Mouse (Mus musculus): ENCODE measurements around the gene Cntnap2.

The Cntnap2 gene

GRCm38 (mm10) chr6:45059091-45059490, at the start of gene Cntnap2:
Gene Cntnap2 (plus strand): TSS chr6:45059357.
- no peak for DNase-seq

GRCm38 (mm10) chr6:45026011-45026682, 33.0 kb upstream of the Cntnap2 start:
- no peak for DNase-seq

GRCm38 (mm10) chr6:45039454-45039853, 19.7 kb upstream of the Cntnap2 start:
- no peak for DNase-seq

DNA sequence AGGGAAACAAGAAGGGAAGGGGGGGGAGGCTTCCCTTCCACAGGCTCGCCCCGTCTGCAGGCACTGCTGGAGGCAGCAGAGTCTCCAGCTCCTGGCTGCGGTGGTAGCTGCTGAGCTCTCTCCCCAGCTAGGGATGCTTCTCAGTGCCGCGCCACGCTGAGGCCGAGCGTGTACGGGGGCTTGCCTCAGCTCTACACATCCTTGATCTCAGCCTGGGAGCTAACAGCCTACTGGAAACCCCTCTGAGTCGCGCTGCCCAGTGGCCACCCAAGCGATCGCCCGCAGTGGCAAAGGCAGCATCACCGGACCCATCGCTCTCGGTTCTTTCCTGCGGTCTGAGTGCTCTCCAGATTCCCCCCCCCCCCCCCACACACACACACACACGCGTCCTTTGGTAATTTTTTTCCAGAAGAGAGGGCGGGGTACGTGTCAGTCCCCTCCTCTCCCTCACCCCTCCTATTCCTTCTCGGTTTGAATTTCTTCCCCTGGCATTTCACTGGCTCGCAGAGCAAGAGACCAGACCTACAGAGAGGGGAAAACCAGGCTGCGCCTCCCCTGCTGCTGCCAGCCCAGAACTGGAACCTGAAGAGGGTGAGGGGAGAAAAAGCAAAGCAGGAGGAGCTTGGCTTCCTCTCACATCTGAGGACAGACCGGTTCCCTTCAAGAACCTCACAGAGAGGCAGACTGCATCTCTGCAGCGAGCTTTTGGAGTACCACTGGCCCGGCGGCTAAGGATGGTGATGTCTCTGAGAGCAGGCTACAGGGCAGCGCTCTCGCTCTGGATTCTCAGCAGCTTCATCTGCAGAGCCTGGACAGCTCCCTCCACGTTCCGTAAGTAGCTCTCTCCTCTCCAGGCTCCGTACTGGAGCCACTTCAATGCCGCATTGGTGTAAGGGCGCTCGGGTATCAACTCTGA, 657 bp downstream of the Cntnap2 start:
- no peak for DNase-seq

DNA sequence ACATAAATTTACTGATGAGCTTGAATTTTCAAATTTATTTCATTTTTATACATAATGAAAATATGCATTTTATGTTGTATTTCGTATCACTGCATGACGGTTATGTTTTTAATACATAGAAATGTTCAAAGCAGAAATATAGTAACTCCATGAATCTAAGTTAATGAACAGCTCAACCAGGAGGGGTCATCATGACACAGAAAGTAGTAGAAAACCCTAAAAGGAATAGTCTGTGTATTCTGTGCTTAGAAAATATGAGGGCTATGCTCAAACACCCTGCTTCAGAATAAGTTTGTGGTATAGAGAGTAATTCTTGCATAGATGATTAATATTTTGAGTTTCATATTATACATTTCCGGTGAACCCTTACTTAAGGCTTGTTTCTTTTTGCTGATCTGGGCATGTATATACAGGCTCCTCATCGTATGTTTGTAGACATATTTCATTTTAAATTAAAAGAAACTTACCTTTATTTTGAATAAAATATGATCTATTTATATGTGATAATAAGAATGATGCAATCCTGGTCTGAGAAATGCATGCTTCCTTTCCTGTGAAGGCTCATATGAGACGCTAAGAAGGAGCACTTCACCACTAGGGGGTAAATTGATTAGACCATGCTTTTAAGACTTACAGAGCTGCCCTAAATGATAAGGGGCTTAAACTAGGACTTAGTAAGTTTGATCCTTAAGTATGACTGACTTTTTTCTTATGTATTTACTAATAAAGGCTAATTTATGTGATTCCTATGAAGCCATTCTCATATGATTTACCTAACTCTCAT, 3.2 kb downstream of the Cntnap2 start:
- no peak for DNase-seq

- no peak for DNase-seq
Observed at GRCm38 (mm10) chr6:45088304-45088703, 29.1 kb downstream of the Cntnap2 start.

- DNase-seq: no peak
Observed at GRCm38 (mm10) chr6:45113613-45114012, 54.5 kb downstream of the Cntnap2 start.

GRCm38 (mm10) chr6:45144882-45145281, 85.7 kb downstream of the Cntnap2 start:
- DNase-seq: no peak

GRCm38 (mm10) chr6:45205039-45205438, 145.9 kb downstream of the Cntnap2 start:
- no peak for DNase-seq

DNA sequence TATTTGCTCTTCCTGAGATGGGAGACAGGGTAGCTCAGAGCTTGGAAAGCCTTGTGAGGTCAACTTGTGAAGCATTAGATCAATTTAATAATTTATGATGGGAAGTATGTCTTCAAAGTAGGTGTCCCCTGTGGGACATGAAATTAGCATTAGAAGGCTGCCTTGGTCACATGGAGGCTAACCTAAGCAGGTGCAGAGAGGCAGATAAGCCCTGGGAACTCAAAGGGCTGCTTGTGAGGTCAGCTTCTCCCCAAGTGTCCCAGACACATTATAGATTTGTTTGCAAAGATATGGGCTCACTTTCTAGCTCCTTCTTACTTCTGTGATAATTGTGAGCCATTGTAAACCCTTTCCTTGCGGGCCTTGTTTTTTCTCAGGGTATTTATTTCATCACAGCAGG, 155.2 kb downstream of the Cntnap2 start:
- DNase-seq: no peak

DNA sequence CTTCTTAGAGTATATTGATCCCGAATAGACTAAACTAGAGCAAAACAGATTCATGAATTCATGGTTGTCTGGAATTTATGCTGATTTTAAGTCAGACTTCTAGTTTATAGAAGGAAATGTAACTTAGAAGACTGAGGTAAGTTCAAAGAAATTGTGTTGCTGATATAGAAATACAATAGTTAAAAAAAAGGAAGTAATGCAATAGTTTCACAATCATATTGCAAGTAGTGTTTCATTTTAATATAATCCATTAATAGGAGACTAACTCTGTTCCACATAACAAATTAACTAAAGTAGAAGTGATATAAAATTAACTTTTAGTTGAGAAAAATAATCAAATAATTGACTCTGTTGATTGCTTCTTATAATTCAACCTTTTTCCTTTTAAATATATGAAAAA, 169.8 kb downstream of the Cntnap2 start:
- DNase-seq: no peak

GRCm38 (mm10) chr6:45232571-45232970, 173.4 kb downstream of the Cntnap2 start:
- no peak for DNase-seq

GRCm38 (mm10) chr6:45236531-45236930, 177.4 kb downstream of the Cntnap2 start:
- DNase-seq: no peak

DNA sequence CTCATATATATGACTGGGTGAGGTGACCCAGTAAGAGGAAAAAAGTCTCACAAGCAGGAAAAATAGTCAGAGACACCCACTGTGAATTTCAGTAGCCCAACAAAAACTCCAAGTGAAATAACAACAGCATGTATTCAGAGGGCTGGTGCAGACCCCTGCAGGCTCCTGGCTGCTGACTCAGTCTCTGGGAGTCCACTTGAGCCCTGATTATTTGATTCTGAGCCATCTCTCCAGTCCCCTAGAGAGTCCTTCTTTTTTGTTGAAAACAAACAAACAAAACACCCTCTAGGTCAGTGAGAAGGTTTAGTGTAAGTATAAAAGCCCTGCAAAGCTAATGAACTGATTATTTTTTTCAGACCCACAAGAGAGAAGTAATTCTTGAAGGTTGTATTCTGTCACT, 179.0 kb downstream of the Cntnap2 start:
- DNase-seq: no peak

- no peak for DNase-seq
Observed at GRCm38 (mm10) chr6:45241218-45241617, 182.1 kb downstream of the Cntnap2 start.

- no peak for DNase-seq
Observed at GRCm38 (mm10) chr6:45244680-45245079, 185.5 kb downstream of the Cntnap2 start.

GRCm38 (mm10) chr6:45258047-45258446, 198.9 kb downstream of the Cntnap2 start:
- no peak for DNase-seq

DNA sequence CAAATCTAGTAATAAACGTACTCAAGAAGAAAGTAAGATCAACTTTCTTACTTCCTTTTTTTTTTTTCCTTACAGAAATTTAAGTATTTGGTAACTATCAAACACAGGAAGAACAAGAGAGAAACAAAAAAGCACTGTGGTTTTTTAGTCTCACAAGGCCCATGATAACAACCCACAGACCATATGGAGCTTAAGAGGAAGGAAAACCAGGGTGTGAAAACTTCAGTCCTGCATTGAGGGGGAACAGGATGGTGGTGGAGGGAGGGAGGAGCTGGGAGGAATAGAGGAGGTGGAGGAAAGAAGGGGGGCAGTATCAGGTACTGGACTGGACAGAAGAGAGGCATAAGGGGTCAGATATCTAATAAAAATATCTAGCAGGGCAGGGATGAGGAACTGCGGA, 212.4 kb downstream of the Cntnap2 start:
- DNase-seq: no peak

DNA sequence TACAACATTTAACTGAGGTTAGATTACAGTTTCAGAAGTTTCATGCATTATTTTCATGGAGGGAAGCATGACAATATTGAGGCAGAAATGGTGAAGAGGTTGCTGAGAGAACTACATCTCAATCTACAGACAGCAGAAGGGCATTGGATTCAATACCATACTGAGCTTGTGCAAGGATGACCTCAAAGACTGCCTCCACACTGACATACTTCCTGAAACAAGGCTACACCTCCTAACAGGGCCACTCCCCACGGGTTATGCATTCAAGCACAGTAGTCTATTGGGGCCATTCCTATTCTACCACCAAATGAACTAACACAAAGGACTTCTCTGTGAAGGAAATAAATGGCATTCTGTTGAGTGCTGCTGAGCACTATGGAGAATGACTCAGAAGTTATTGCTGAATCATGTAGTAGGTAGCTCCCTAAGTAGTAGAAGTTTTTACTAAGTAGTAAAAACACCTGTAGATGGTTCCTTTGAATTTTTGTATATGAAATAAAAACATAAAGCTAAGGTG, 214.2 kb downstream of the Cntnap2 start:
- DNase-seq: no peak

GRCm38 (mm10) chr6:45290154-45290553, 231.0 kb downstream of the Cntnap2 start:
- no peak for DNase-seq

DNA sequence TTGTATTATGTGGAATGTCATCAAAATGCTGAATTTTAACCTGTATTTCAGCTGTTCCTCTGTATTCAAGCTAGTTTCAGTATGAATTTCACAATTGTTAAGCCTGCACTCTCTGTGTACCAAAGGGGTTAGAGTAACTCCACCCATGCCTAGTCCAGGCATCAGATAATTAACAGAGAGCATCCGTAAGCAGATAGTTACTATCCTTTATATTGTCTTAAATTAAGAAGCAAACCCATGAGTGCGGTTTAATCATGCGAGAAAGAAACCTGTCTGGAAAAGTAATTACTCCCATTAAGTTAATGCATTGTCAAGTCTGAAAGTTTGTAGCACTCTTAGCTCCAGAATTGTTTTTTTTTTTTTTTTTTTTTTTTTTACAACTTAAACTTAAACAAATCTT, 258.3 kb downstream of the Cntnap2 start:
- no peak for DNase-seq

DNA sequence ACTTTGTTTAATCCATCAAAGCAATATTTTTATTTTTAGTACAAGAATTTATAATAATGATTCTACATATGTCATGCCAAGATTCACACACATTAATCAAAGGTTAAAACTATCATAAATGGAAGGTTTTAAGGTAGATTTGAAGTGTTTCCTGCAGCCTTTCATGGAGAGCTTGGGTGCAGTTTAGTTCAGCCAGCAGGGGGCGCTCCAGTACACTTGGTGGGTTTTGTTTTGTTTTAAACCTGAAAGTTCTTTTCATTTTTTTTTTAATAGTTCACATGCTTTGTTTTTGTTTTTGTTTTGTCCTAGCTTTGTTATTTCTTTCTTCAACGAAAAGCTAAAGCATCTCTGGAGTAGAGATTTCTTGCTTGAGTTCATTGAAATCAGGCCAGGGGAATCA, 264.3 kb downstream of the Cntnap2 start:
- no peak for DNase-seq

GRCm38 (mm10) chr6:45327952-45328485, 268.9 kb downstream of the Cntnap2 start:
- no peak for DNase-seq

All from heart, adult 11 months (tissue).